Mouse (Mus musculus): Measurements from ENCODE around the gene Sprr3. TPM values are rescaled to one million over a fixed set of nuclear protein-coding genes. Genes with fewer than 3 reads are reported as not detected.

Sprr3 gene
- total RNA-seq (2023) = not detected

DNA sequence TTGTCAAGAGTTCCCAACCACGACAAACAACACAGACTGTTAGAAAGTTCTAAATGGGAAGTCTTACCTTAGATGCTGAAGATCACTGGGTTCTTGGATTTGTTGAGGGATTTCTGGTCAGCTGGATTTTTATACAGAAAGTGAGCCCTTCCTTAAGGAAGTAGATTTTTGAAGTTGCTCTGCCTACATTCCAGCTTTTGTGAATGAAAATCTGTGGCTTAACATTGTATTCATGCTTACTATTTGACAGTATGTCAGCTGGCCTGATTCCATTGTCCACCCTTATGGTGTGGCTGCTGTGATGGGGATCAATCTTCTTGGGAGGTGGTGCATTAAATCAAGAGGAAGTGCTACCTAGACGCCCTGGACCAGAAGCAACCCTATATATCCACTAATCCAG, at the start of gene Sprr3:
Sprr3 (minus strand) TSS at position 101 of the 400 bp plus-strand sequence.

DNA sequence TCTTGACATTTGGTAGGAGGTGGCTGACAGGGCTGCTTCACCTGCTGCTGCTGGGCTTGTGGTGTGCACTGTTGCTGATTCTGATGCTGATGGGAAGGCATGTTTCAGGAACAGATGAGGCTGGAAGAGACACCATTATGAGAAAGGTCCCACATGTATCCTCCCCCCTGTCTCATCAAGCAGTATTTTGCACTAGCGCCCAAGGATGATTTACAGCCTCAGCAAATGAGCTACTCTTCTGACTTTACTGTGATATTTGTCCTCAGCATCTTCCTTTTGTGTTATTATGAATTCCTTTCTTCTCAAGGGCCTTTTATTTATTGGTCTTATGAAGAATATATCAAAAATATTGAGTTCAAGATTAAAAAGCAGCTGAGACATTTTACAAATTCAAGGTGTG, 41.9 kb upstream of the Sprr3 start, which contains the start of gene Sprr4:
Sprr4 (minus strand) TSS at position 101 of the 400 bp plus-strand sequence.

DNA sequence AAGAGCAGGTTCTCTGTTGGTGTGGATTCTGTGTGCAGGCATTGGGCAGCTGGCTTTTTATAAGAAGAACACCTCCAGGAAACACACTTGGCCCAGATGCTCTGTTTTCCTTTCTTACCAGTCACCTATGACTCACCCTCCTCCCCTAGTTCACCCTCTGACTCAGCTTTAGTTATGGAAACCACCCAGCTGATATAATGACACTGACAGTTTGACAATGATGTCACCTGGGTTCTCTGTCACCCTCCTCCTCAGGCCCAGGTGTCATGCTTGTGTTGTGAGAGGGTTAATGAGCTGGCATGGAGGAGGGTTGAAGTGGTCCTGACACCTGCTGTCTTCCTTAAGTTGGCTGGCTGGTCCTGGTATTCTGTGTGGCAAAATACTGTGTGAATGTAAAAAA, 27.3 kb upstream of the Sprr3 start, which contains the start of gene Sprr1a:
Sprr1a (minus strand) TSS at position 33 of the 400 bp plus-strand sequence.

DNA sequence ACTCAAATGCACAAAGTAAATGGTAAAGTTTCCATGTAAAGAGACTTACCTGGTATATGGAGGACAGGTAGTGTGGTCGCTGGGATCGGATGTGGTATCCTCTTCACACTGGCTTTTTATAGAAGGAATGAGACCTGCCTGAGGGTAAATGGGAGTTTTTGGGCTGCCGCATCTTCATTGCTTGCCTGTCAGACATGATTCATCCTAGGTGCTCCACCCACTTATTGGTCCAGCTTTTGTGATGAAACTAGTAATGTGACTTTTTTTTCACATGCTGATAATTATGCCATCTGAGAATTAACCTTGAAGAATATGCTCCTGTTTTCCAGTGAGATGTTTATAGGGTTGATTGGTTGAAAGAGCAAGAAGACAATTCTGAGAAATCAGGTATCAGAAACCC, 19.8 kb downstream of the Sprr3 start, which contains the start of gene Sprr1b:
Sprr1b (minus strand) TSS at position 101 of the 400 bp plus-strand sequence.

DNA sequence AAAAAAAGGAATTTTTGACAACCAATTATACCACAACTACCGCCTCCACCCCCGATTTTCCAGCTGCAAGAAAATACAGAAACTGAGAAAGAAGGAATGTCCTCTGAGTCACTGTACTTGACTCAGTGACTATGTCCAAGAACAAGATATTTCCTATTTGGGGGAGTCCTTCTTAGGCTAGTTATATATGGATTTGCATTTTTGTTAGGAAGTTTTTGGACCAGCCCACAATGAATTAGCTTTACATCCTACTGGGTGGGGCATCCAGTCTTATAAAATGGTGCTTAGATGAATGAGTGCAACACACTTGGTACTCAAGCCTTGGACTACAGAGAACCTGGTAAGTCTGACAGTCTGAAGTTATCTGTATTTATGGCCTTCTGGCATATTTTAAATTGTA, 26.2 kb downstream of the Sprr3 start, which contains the start of gene Sprr2k:
Sprr2k (plus strand) TSS at position 301 of the 400 bp plus-strand sequence.

DNA sequence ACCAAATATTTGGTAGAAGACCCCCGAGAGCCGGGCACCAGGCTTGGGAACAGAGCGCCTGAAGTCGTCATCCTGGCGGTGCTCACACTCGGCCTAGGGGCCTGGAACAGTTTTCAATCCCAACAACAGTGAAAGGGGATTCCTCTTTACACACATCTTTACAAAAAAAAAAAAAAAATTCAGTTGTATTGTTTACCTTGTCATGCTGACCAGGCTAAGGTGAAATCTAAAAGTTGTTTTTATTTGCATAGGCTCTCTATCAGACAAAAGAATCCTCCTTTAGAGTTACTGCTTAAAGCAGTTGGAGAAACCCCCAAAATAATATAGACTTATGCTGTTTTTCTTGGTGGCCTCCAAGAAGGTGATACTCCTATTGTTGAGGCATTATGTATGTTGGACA, 29.2 kb downstream of the Sprr3 start, which contains the start of gene Gm9774:
Gm9774 (minus strand) TSS at position 101 of the 400 bp plus-strand sequence.

DNA sequence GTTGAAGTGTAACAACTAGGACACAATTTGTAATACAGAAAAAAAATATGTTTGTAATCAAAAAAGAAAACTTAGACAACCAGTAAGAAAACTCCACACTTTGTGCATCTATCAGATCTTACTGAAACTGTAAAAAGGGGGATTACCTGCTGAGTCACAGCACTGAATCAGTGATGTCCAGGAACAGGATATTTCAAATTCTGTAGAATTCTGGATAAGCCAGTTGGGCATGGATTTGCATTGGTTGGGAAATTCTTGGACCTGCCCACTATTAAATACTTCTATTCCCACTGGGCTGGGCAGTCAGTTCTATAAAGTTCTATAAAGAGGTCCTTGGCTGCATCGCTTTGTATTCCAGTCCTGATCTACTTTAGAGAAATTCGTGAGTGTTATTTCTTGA, 40.7 kb downstream of the Sprr3 start, which contains the start of gene Sprr2j-ps:
Sprr2j-ps (plus strand) TSS at position 301 of the 400 bp plus-strand sequence.

DNA sequence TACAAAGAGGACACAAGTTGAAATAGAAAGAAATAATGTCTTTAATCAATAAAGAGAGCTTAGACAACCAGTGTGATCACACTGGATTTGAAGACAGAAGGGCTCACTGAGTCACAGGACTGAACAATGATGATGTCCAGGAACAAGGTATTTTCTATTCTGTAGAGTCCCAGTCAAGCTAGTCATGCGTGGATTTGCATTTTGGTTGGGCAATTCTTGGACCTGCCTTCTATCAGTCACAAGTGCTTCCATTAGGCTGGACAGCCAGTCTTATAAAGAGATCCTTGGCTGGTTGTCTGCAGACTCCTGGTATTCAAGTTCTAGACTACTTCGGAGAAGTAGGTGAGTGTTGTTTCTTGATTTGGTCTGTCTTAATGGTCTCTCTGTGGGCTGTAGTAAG, 50.8 kb downstream of the Sprr3 start, which contains the start of gene Sprr2i:
Sprr2i (plus strand) TSS at position 301 of the 400 bp plus-strand sequence.

Other genes starting within 250 kb of the Sprr3 start
- not detected for gene Sprr2a1, start 242.9 kb downstream of the Sprr3 start, total RNA-seq (2023)
- gene Sprr2a2, start 242.8 kb downstream of the Sprr3 start, total RNA-seq (2023) = not detected
- not detected for gene Sprr2a3, start 173.3 kb downstream of the Sprr3 start, total RNA-seq (2023)
- gene Sprr2b, start 142.1 kb downstream of the Sprr3 start, total RNA-seq (2023) = not detected
- gene Sprr2d, start 119.6 kb downstream of the Sprr3 start, total RNA-seq (2023) = not detected
- not detected for gene Sprr2e, start 106.6 kb downstream of the Sprr3 start, total RNA-seq (2023)
- not detected for gene Sprr2f, start 93.5 kb downstream of the Sprr3 start, total RNA-seq (2023)
- not detected for gene Sprr2h, start 73.0 kb downstream of the Sprr3 start, total RNA-seq (2023)
- gene Sprr2i, start 50.7 kb downstream of the Sprr3 start, total RNA-seq (2023) = not detected
- gene Sprr2j-ps, start 40.6 kb downstream of the Sprr3 start, total RNA-seq (2023) = not detected
- gene Gm9774, start 29.3 kb downstream of the Sprr3 start, total RNA-seq (2023) = 1 to 10 TPM in 1 of 2 experiments, under 1 TPM in 1; 0.66 to 1.4 TPM
- not detected for gene Sprr2k, start 26.1 kb downstream of the Sprr3 start, total RNA-seq (2023)
- not detected for gene Sprr1b, start 19.9 kb downstream of the Sprr3 start, total RNA-seq (2023)
- not detected for gene Sprr1a, start 27.2 kb upstream of the Sprr3 start, total RNA-seq (2023)
- gene Sprr4, start 41.8 kb upstream of the Sprr3 start, total RNA-seq (2023) = not detected
- not detected for gene 2310046K23Rik, start 75.8 kb upstream of the Sprr3 start, total RNA-seq (2023)
- gene Ivl, start 115.0 kb upstream of the Sprr3 start, total RNA-seq (2023) = not detected
- gene Smcp, start 130.3 kb upstream of the Sprr3 start, total RNA-seq (2023) = not detected
- not detected for gene 2210017I01Rik, start 148.8 kb upstream of the Sprr3 start, total RNA-seq (2023)
- gene Lce6a, start 162.9 kb upstream of the Sprr3 start, total RNA-seq (2023) = not detected
- gene Lce1a1, start 189.6 kb upstream of the Sprr3 start, total RNA-seq (2023) = not detected
- gene Lce1b, start 198.2 kb upstream of the Sprr3 start, total RNA-seq (2023) = not detected
- gene Lce1a2, start 211.6 kb upstream of the Sprr3 start, total RNA-seq (2023) = not detected
- not detected for gene Lce1c, start 220.5 kb upstream of the Sprr3 start, total RNA-seq (2023)
- gene Lce1d, start 228.5 kb upstream of the Sprr3 start, total RNA-seq (2023) = not detected